Mouse (Mus musculus): ENCODE data around the gene Dgat2l6.

DNA sequence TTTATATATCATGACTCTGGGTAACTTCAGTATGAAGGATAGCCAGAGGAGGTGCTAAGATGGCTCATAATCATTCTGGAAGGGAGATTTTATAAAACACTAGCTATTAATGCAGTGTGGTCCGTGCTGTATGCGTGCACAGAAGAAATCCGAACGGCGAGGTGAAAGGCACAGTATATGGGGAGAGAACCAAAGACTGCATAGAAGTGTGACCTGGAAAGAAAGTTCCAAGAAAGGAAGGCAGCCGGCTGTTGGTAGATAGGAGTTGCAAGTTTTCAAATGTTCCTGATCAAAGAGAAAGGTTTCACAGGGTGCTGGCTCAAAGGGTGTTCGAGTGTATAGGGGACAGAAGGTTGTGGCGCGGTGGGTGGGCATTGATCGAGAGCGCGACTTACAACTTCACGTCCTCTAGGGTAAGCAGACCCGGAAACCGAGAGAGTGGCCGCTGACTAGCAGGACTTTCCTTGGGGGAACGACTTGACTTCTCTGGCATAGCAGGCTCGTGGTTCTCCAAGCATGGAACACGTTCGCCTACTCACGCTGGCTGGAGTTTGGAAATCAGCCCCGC lies 31.1 kb upstream of the Dgat2l6 start:
- TF ChIP-seq CTCF (IDR thresholded peaks at IDR 0.05; ENCODE audit: low read depth, low read length): no peak
- TF ChIP-seq POLR2A (IDR thresholded peaks at IDR 0.05; ENCODE audit: extremely low read depth, insufficient read depth, low read length): no peak
